ENCODE assay signal across 25 mouse cellular contexts in the genomic region with DNA sequence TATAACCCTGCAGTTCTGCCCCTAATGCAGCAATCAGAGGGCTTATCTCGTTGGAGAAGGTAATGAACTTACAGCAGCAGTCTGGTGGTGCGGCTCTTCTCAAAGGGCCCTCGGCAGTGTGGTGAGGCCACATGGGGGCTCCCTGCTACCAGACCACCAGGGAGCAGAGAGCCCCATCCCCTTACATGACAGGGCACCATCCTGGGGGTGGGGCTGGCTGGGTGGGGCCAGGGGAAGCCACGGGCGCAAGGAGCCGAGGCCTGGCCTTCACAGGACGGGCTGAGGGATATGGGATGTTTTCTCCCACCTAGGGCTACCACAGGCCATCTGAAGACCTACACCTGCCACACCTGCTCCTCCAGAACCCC. TPM values are rescaled to one million over a fixed set of nuclear protein-coding genes. Genes with fewer than 3 reads are reported as not detected.
DNase-seq lines count a peak whose midpoint lies in the region; ATAC-seq and TF ChIP-seq lines count a peak whose summit lies in the region.
"Had no signal": no experiment of that assay in that cellular context is flagged by ENCODE, and none has a peak within 500 bp of the region (broad histone marks: within the 10 kb centered on the region; RNA-seq: fewer than 3 reads in every experiment).

No protein-coding gene starts in this region.

- H3K4me3 ChIP-seq in limb, embryonic 11.5 days (ENCODE audit: low read depth, low read length), result no peak overlapping the region
- no peak overlapping the region for H3K4me3 ChIP-seq in limb, embryonic 10.5 days
- H3K4me3 ChIP-seq in hindbrain, embryonic 13.5 days, result no peak overlapping the region
- H3K4me3 ChIP-seq in intestine, embryonic 15.5 days (replicated peaks), result no peak overlapping the region
- H3K4me3 ChIP-seq in neural tube, embryonic 13.5 days, result no peak overlapping the region
- no peak overlapping the region for H3K4me3 ChIP-seq in gastrocnemius, adult 2 months
- H3K4me3 ChIP-seq: embryonic facial prominence, embryonic 13.5 days; heart, adult 2 months had no signal

- 0 out of 2 replicates have a peak, but pooled peaks cover 2% of the 10 kb centered on the region for H3K27me3 ChIP-seq in limb, embryonic 11.5 days (ENCODE audit: control insufficient read depth, insufficient read depth, low read length)
- peaks cover 61% of the 10 kb centered on the region for H3K27me3 ChIP-seq in limb, embryonic 10.5 days (ENCODE audit: low read depth, poor library complexity, severe bottlenecking)
- peaks cover 54% of the 10 kb centered on the region for H3K27me3 ChIP-seq in hindbrain, embryonic 13.5 days
- H3K27me3 ChIP-seq in intestine, embryonic 15.5 days (replicated peaks), result no peaks in the 10 kb centered on the region
- H3K27me3 ChIP-seq in neural tube, embryonic 13.5 days, result peaks cover 77% of the 10 kb centered on the region

- H3K9ac ChIP-seq in limb, embryonic 11.5 days (ENCODE audit: low read length), result 0 out of 2 replicates have a peak overlapping the region, but pooled peaks have one; percentile 3
- H3K9ac ChIP-seq in hindbrain, embryonic 13.5 days, result peak overlapping the region; percentile 24; the same call in 1 of the 2 replicates
- H3K9ac ChIP-seq in intestine, embryonic 15.5 days, result no peak overlapping the region
- H3K9ac ChIP-seq in neural tube, embryonic 13.5 days, result no peak overlapping the region
- H3K9ac ChIP-seq: embryonic facial prominence, embryonic 13.5 days; liver, postnatal 0 days had no signal

- ATAC-seq in limb, embryonic 11.5 days (ENCODE audit: insufficient number of reproducible peaks, low FRiP score, low TSS enrichment, low read depth), result no peak
- ATAC-seq in hindbrain, embryonic 13.5 days (ENCODE audit: low FRiP score), result no peak
- ATAC-seq in intestine, embryonic 15.5 days, result no peak
- peak; percentile 54; the same call in 1 of the 2 replicates for ATAC-seq in neural tube, embryonic 13.5 days (ENCODE audit: low read depth)
- ATAC-seq: liver, postnatal 0 days had no signal

- no peaks in the 10 kb centered on the region for H3K9me3 ChIP-seq in limb, embryonic 11.5 days (ENCODE audit: control insufficient read depth, low read length)
- no peaks in the 10 kb centered on the region for H3K9me3 ChIP-seq in limb, embryonic 10.5 days (replicated peaks)
- 0 out of 2 replicates have a peak, but pooled peaks cover 5% of the 10 kb centered on the region for H3K9me3 ChIP-seq in hindbrain, embryonic 13.5 days
- no peaks in the 10 kb centered on the region for H3K9me3 ChIP-seq in intestine, embryonic 15.5 days
- H3K9me3 ChIP-seq in neural tube, embryonic 13.5 days, result 0 out of 2 replicates have a peak, but pooled peaks cover 5% of the 10 kb centered on the region
- H3K9me3 ChIP-seq: embryonic facial prominence, embryonic 13.5 days had no signal

- no peak overlapping the region for H3K4me2 ChIP-seq in limb, embryonic 11.5 days (ENCODE audit: low read depth, severe bottlenecking)
- no peak overlapping the region for H3K4me2 ChIP-seq in hindbrain, embryonic 13.5 days
- peak overlapping the region; percentile 28 for H3K4me2 ChIP-seq in intestine, embryonic 15.5 days (replicated peaks)
- H3K4me2 ChIP-seq in neural tube, embryonic 13.5 days, result peak overlapping the region; percentile 32
- H3K4me2 ChIP-seq: embryonic facial prominence, embryonic 13.5 days had no signal

- no peak for DNase-seq in limb, embryonic 11.5 days (ENCODE audit: low spot score)
- no peak for DNase-seq in limb, embryonic 10.5 days (ENCODE audit: low spot score)
- no peak for DNase-seq in lung, postnatal 25 days (ENCODE audit: low spot score)
- DNase-seq in gastrocnemius, adult 2 months, result no peak
- DNase-seq in lung, postnatal 14 days, result no peak
- DNase-seq: adrenal gland, postnatal 14 days; cerebellum, adult 8-10 months; gastrocnemius, postnatal 14 days; heart, adult 2 months; kidney, postnatal 36 days; layer of hippocampus, adult 9-11 months; liver; liver, postnatal 0 days; spleen, adult 18-20 months had no signal

- no peaks in the 10 kb centered on the region for H3K36me3 ChIP-seq in limb, embryonic 11.5 days (ENCODE audit: control insufficient read depth, insufficient read depth, low read length)
- no peaks in the 10 kb centered on the region for H3K36me3 ChIP-seq in limb, embryonic 10.5 days
- no peaks in the 10 kb centered on the region for H3K36me3 ChIP-seq in hindbrain, embryonic 13.5 days
- H3K36me3 ChIP-seq in intestine, embryonic 15.5 days, result no peaks in the 10 kb centered on the region
- no peaks in the 10 kb centered on the region for H3K36me3 ChIP-seq in neural tube, embryonic 13.5 days
- H3K36me3 ChIP-seq: embryonic facial prominence, embryonic 13.5 days had no signal

- WGBS in limb, embryonic 11.5 days, result 15% methylated on average over 7 of the region's 7 CpGs
- 35% methylated on average over 7 of the region's 7 CpGs for WGBS in limb, embryonic 10.5 days
- 47% methylated on average over 7 of the region's 7 CpGs for WGBS in hindbrain, embryonic 13.5 days
- 16% methylated on average over 7 of the region's 7 CpGs for WGBS in intestine, embryonic 15.5 days
- 15% methylated on average over 7 of the region's 7 CpGs for WGBS in neural tube, embryonic 13.5 days

- H3K4me1 ChIP-seq in limb, embryonic 11.5 days (ENCODE audit: control insufficient read depth, insufficient read depth, low read length), result 0 out of 2 replicates have a peak, but pooled peaks cover 3% of the 10 kb centered on the region
- peaks cover 29% of the 10 kb centered on the region for H3K4me1 ChIP-seq in limb, embryonic 10.5 days
- H3K4me1 ChIP-seq in hindbrain, embryonic 13.5 days (replicated peaks), result peaks cover 29% of the 10 kb centered on the region
- H3K4me1 ChIP-seq in intestine, embryonic 15.5 days (replicated peaks), result peaks cover 4% of the 10 kb centered on the region; the same call in 1 of the 2 replicates
- H3K4me1 ChIP-seq in neural tube, embryonic 13.5 days (replicated peaks), result peaks cover 19% of the 10 kb centered on the region
- H3K4me1 ChIP-seq: embryonic facial prominence, embryonic 13.5 days had no signal

- intact Hi-C loops in gastrocnemius, adult 2 months (cut with DNase I), result no loop called here

- H3K27ac ChIP-seq in limb, embryonic 11.5 days (replicated peaks; ENCODE audit: low read depth, low read length), result no peak overlapping the region
- no peak overlapping the region for H3K27ac ChIP-seq in limb, embryonic 10.5 days
- peak overlapping the region; percentile 74 for H3K27ac ChIP-seq in hindbrain, embryonic 13.5 days
- no peak overlapping the region for H3K27ac ChIP-seq in intestine, embryonic 15.5 days
- peak overlapping the region; percentile 63 for H3K27ac ChIP-seq in neural tube, embryonic 13.5 days (replicated peaks)
- H3K27ac ChIP-seq in gastrocnemius, adult 2 months, result no peak overlapping the region
- H3K27ac ChIP-seq: embryonic facial prominence, embryonic 13.5 days; heart, adult 2 months; macrophage had no signal

- TF ChIP-seq CTCF in gastrocnemius, adult 2 months (IDR thresholded peaks at IDR 0.05), result no peak

RNA-seq across cellular contexts. Expression of a gene that starts 47.5 kb away (rescaled TPM):
- polyA plus RNA-seq in limb, embryonic 11.5 days (2014; fragmentation: Nextera tagmentation; extraction: Ambion mirVana), result not detected in 2 replicates
- not detected in 2 replicates for polyA plus RNA-seq in limb, embryonic 10.5 days (2016; fragmentation: Nextera tagmentation; extraction: Ambion mirVana)
- 0.38 and 0.45 TPM in 2 replicates for polyA plus RNA-seq in hindbrain, embryonic 13.5 days (2015; fragmentation: Nextera tagmentation; extraction: Ambion mirVana)
- polyA plus RNA-seq in intestine, embryonic 15.5 days (2015; fragmentation: Nextera tagmentation; extraction: Ambion mirVana), result not detected in 2 replicates
- 0.38 and 0.50 TPM in 2 replicates for polyA plus RNA-seq in neural tube, embryonic 13.5 days (2015; fragmentation: Nextera tagmentation; extraction: Ambion mirVana)
- not detected for total RNA-seq in gastrocnemius, adult 2 months (2021)
- total RNA-seq: adrenal gland, postnatal 14 days; gastrocnemius, postnatal 14 days; heart, adult 2 months; left cerebral cortex, postnatal 10 days; monocyte, adult 5-6 weeks had no signal
- polyA plus RNA-seq: C2C12; cortical plate, adult 2 months; embryonic facial prominence, embryonic 13.5 days; heart, adult 2 months; heart, embryonic 16.5 days; liver, postnatal 0 days; macrophage; stomach, embryonic 14.5 days had no signal

Comparison
In these comparisons a context has a peak if more than half of its experiments do, and no peak if none do; other contexts are left out.
1. H3K27ac ChIP-seq: peak in hindbrain, embryonic 13.5 days (single experiment) and neural tube, embryonic 13.5 days (single experiment); none in limb, embryonic 11.5 days (single experiment), limb, embryonic 10.5 days (single experiment), intestine, embryonic 15.5 days (single experiment) and gastrocnemius, adult 2 months (single experiment).
2. H3K4me2 ChIP-seq: peak in intestine, embryonic 15.5 days (single experiment) and neural tube, embryonic 13.5 days (single experiment); none in limb, embryonic 11.5 days (single experiment) and hindbrain, embryonic 13.5 days (single experiment).
3. H3K9ac ChIP-seq: peak in limb, embryonic 11.5 days (single experiment) and hindbrain, embryonic 13.5 days (single experiment); none in intestine, embryonic 15.5 days (single experiment) and neural tube, embryonic 13.5 days (single experiment).